Mouse (Mus musculus) embryonic facial prominence, embryonic 12.5 days (tissue): ENCODE measurements at regions not wholly inside any gene's neighbourhood (a gene's known extent, or its start where the extent isn't known, plus 50 kb on each side); places are given as distances from the start of the nearest gene placed in this dataset.

Experiments used
- ATAC-seq: fragments of 200-750 bp; cut with Nextera tagmentation; 2 replicates; pipeline ENCODE4 v1.8.0; 2017; ENCODE audit not compliant: insufficient number of reproducible peaks, insufficient read depth, low FRiP score, low TSS enrichment
- H3K27ac ChIP-seq: fragments of 300-500 bp; sonication (generic); 2 replicates; pipeline ENCODE4 v1.5.1; 2016; ENCODE audit warnings: mild to moderate bottlenecking
- H3K27me3 ChIP-seq: fragments of 300-500 bp; sonication (generic); 2 replicates; pipeline ENCODE4 v1.6.1; 2016; ENCODE audit warnings: mild to moderate bottlenecking, moderate library complexity
- H3K36me3 ChIP-seq: fragments of 300-500 bp; sonication (generic); 2 replicates; pipeline ENCODE4 v1.6.1; 2016; ENCODE audit warnings: mild to moderate bottlenecking
- H3K4me1 ChIP-seq: fragments of 300-500 bp; sonication (generic); 2 replicates; pipeline ENCODE4 v1.6.1; 2016
- H3K4me2 ChIP-seq: fragments of 300-500 bp; sonication (generic); replicated peaks from 2 replicates; pipeline ENCODE4 v1.6.1; 2016; ENCODE audit warnings: mild to moderate bottlenecking, moderate library complexity
- H3K4me3 ChIP-seq: fragments of 300-500 bp; sonication (generic); 2 replicates; pipeline ENCODE4 v1.5.1; 2016; ENCODE audit warnings: mild to moderate bottlenecking
- H3K9ac ChIP-seq: fragments of 300-500 bp; sonication (generic); 2 replicates; pipeline ENCODE4 v1.6.1; 2016; ENCODE audit warnings: mild to moderate bottlenecking, moderate library complexity
- H3K9me3 ChIP-seq: fragments of 300-500 bp; sonication (generic); 2 replicates; pipeline ENCODE4 v1.6.1; 2016; ENCODE audit warnings: mild to moderate bottlenecking, moderate library complexity
- WGBS: fragments of 180-500 bp; shearing (Covaris S2); methylation state at CpG from one replicate; pipeline ENCODE4 v1.1.7; 2016; 5-methylcytosine and 5-hydroxymethylcytosine counted together

GRCm38 (mm10) chr3:144137483-144137882 is 67.5 kb downstream of the Lmo4 start:
- H3K4me3 ChIP-seq = no peak overlapping the region
- no peaks in the 10 kb centered on the region for H3K9me3 ChIP-seq
- H3K36me3 ChIP-seq = no peaks in the 10 kb centered on the region
- WGBS = 76% methylated on average over 3 of the region's 3 CpGs
- no peaks in the 10 kb centered on the region for H3K4me1 ChIP-seq
- H3K9ac ChIP-seq = no peak overlapping the region
- no peak for ATAC-seq
- no peak overlapping the region for H3K4me2 ChIP-seq
- no peaks in the 10 kb centered on the region for H3K27me3 ChIP-seq
- no peak overlapping the region for H3K27ac ChIP-seq

GRCm38 (mm10) chr3:144136432-144136831 is 68.6 kb downstream of the Lmo4 start:
- no peak for ATAC-seq
- WGBS = 59% methylated on average over 2 of the region's 2 CpGs
- Histone ChIP-seq H3K36me3 (no peaks in the 10 kb centered on the region), H3K27me3 (no peaks in the 10 kb centered on the region), H3K9ac (no peak overlapping the region), H3K27ac (no peak overlapping the region), H3K4me3 (no peak overlapping the region), H3K9me3 (no peaks in the 10 kb centered on the region), H3K4me1 (no peaks in the 10 kb centered on the region), H3K4me2 (no peak overlapping the region)

DNA sequence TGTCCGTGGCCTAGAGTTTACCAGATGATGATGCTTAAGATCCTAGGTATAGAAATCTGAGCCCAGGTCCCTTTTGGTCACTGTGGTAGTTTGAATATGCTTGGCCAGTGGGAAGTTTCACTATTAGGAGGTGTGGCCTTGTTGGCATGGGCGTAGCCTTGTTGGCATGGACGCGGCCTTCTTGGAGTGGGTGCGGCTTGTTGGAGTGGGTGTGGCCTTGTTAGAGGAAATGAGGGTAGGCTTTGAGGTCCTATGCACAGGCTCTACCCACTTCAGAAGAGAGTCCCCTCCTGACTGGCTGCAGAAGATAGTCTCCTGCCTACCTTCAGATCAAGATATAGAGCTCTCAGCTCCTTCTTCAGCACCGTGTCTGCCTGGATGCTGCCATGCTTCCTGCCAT is 69.4 kb downstream of the Lmo4 start:
- Histone ChIP-seq H3K9ac (no peak overlapping the region), H3K27me3 (no peaks in the 10 kb centered on the region), H3K9me3 (no peaks in the 10 kb centered on the region), H3K4me1 (no peaks in the 10 kb centered on the region), H3K4me3 (no peak overlapping the region), H3K36me3 (no peaks in the 10 kb centered on the region), H3K4me2 (no peak overlapping the region), H3K27ac (no peak overlapping the region)
- ATAC-seq = no peak
- 95% methylated on average over 6 of the region's 6 CpGs for WGBS

DNA sequence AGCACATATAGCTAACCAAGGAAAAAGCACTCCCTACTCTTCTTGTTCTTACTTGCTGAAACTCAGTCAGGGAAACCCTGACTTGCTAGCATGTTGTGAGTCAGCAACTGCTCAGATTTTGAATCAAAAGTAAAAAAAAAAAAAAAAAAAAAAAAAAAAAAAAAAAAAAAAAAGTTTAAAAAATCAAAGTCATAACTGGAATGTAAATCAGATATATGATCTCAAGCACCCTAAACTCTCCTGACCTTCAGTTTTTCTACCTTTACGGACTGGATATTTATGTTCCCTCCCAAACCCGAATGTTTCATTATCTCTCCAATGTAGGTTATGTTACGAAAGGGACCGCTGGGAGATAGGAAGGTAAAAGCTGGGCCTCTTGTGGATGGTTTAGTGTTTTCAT is 77.0 kb downstream of the Lmo4 start:
- 90% methylated on average over 4 of the region's 4 CpGs for WGBS
- Histone ChIP-seq H3K9ac (no peak overlapping the region), H3K4me3 (no peak overlapping the region), H3K4me2 (no peak overlapping the region), H3K27ac (no peak overlapping the region), H3K27me3 (no peaks in the 10 kb centered on the region), H3K4me1 (no peaks in the 10 kb centered on the region), H3K36me3 (no peaks in the 10 kb centered on the region), H3K9me3 (no peaks in the 10 kb centered on the region)
- no peak for ATAC-seq

DNA sequence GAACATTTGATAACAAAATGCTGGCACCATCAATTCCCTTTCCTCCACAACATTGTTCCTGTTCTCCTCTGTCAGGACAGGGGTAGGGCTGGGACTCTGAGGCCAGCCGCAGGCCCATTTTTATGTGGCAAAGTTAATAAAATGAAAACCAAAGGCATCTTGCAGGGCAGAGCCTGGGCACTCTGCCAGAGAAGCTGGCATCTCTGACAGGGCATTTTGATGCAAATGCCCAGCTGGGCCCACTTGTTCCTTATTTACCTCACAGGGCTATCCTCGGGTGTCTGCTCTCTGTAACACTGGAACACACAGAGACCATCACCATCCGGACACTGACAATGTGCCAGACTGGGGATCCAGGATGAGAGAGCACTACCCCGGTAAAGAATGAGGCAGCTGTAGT is 80.7 kb downstream of the Lmo4 start:
- Histone ChIP-seq H3K27ac (no peak overlapping the region), H3K4me2 (no peak overlapping the region), H3K4me1 (no peaks in the 10 kb centered on the region), H3K27me3 (no peaks in the 10 kb centered on the region), H3K4me3 (no peak overlapping the region), H3K9ac (no peak overlapping the region), H3K36me3 (no peaks in the 10 kb centered on the region), H3K9me3 (no peaks in the 10 kb centered on the region)
- WGBS = 83% methylated on average over 4 of the region's 4 CpGs
- no peak for ATAC-seq

DNA sequence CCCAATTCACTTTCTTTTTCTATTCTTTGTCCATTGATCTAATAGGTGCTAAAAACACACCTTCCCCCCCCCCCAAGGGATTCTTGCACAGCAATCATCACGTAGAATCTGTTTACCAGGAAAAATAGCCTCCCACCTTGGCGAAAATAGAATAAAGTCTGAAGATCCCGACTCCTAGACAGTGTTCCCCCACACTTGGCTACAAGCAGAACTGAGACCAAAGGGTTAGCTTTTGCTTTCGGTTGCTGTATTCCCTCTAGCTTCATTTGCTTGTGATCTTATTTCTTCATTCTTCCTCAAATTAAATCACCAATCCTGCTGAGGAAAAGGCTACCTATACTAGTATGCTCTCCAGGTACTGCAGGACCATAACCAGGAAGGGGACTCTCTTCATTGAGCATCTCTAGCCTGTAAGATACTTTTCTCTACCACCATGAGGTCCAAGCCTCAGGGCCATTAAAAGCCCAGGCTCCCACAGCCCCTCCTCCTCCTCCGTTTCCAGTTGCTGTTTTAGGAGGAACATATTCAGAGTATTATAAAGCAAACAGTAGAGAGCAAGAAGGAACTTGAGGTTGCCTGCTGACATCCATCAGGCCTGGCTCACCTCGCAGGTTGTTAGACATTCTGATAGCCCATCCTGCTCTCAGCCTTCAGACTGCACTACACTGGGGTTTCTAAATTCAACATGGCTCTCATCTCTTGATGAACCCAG is 81.5 kb downstream of the Lmo4 start:
- H3K27ac ChIP-seq = no peak overlapping the region
- H3K4me1 ChIP-seq = no peaks in the 10 kb centered on the region
- H3K9me3 ChIP-seq = no peaks in the 10 kb centered on the region
- H3K4me3 ChIP-seq = no peak overlapping the region
- no peak for ATAC-seq
- H3K9ac ChIP-seq = no peak overlapping the region
- WGBS = 86% methylated on average over 6 of the region's 6 CpGs
- no peaks in the 10 kb centered on the region for H3K36me3 ChIP-seq
- no peaks in the 10 kb centered on the region for H3K27me3 ChIP-seq
- no peak overlapping the region for H3K4me2 ChIP-seq

- no peaks in the 10 kb centered on the region for H3K27me3 ChIP-seq
- ATAC-seq = no peak
- no peaks in the 10 kb centered on the region for H3K36me3 ChIP-seq
- H3K27ac ChIP-seq = no peak overlapping the region
- H3K4me1 ChIP-seq = no peaks in the 10 kb centered on the region
- no peak overlapping the region for H3K4me2 ChIP-seq
- H3K9me3 ChIP-seq = no peaks in the 10 kb centered on the region
- H3K9ac ChIP-seq = no peak overlapping the region
- H3K4me3 ChIP-seq = no peak overlapping the region
- WGBS = 64% methylated on average over 3 of the region's 3 CpGs
Observed at GRCm38 (mm10) chr3:144119076-144119475, 85.9 kb downstream of the Lmo4 start.

GRCm38 (mm10) chr3:144113672-144114645 is 91.1 kb downstream of the Lmo4 start:
- Histone ChIP-seq H3K27me3 (no peaks in the 10 kb centered on the region), H3K27ac (no peak overlapping the region), H3K9me3 (no peaks in the 10 kb centered on the region), H3K36me3 (no peaks in the 10 kb centered on the region), H3K4me3 (no peak overlapping the region), H3K4me1 (no peaks in the 10 kb centered on the region), H3K9ac (no peak overlapping the region), H3K4me2 (no peak overlapping the region)
- ATAC-seq = no peak
- WGBS = 85% methylated on average over 11 of the region's 11 CpGs

GRCm38 (mm10) chr3:144110331-144111080 is 94.5 kb downstream of the Lmo4 start:
- Histone ChIP-seq H3K4me1 (0 out of 2 replicates have a peak, but pooled peaks cover 5% of the 10 kb centered on the region), H3K9ac (no peak overlapping the region), H3K27me3 (no peaks in the 10 kb centered on the region), H3K9me3 (no peaks in the 10 kb centered on the region), H3K4me2 (no peak overlapping the region), H3K36me3 (no peaks in the 10 kb centered on the region), H3K4me3 (no peak overlapping the region), H3K27ac (no peak overlapping the region)
- no peak for ATAC-seq
- WGBS = 85% methylated on average over 5 of the region's 5 CpGs

- no peak for ATAC-seq
- Histone ChIP-seq H3K36me3 (no peaks in the 10 kb centered on the region), H3K4me3 (no peak overlapping the region), H3K9ac (no peak overlapping the region), H3K27ac (no peak overlapping the region), H3K4me2 (no peak overlapping the region), H3K27me3 (no peaks in the 10 kb centered on the region), H3K9me3 (no peaks in the 10 kb centered on the region), H3K4me1 (0 out of 2 replicates have a peak, but pooled peaks cover 5% of the 10 kb centered on the region)
- WGBS = 68% methylated on average over 2 of the region's 2 CpGs
Observed at GRCm38 (mm10) chr3:144109769-144110168, 95.3 kb downstream of the Lmo4 start.

- WGBS = 83% methylated on average over 6 of the region's 6 CpGs
- no peak overlapping the region for H3K27ac ChIP-seq
- no peaks in the 10 kb centered on the region for H3K27me3 ChIP-seq
- no peak overlapping the region for H3K4me3 ChIP-seq
- no peak for ATAC-seq
- no peak overlapping the region for H3K4me2 ChIP-seq
- no peak overlapping the region for H3K9ac ChIP-seq
- H3K4me1 ChIP-seq = 0 out of 2 replicates have a peak, but pooled peaks cover 5% of the 10 kb centered on the region
- no peaks in the 10 kb centered on the region for H3K9me3 ChIP-seq
- H3K36me3 ChIP-seq = no peaks in the 10 kb centered on the region
Observed at GRCm38 (mm10) chr3:144108310-144108709, 96.7 kb downstream of the Lmo4 start.
